Mouse (Mus musculus): ENCODE measurements at regions not wholly inside any gene's neighbourhood (a gene's known extent, or its start where the extent isn't known, plus 50 kb on each side); places are given as distances from the start of the nearest gene placed in this dataset.

DNA sequence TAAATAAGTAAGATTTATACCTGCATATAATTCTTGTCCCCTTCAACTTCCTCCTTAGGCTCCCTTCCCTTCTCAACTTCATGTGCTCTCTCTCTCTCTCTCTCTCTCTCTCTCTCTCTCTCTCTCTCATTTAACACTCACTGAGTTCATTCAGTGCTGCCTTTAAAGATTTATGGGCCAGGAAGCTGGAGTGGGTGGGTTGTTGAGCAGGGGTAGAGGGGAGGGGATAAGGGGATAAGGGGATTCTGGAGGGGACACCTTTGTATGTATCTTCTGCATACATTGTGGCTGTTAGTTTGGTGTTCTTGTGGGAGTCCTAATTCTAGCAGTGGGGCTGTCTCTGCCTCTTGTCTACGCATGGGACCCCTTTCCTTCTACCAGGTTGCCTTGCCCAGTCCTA is 138.3 kb downstream of the Otol1 start:
- intact Hi-C loops (cut with DNase I): no loop called here
- Histone ChIP-seq H3K27ac (no peak overlapping the region), H3K4me3 (no peak overlapping the region)
- DNase-seq: no peak
- TF ChIP-seq CTCF (IDR thresholded peaks at IDR 0.05): no peak

DNA sequence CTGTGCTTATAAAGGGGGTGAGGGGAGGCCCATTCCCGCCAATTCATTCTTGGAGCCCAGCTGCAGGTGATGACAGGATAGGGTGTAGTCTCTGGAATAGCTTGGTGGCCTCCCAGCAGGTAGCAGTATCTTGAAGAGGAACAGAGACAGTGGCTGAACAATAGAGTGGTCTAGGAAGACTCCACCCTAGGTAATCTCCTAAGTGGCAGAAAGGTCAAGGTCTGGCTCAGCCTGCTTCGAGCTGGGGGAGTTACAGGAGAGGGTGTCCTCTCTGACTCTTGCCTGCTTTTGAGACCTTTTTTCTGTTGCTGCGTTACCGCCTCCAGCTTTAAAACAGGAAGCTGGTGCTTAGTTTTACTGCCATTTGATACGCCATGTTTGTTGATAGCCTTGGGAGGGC is 143.7 kb downstream of the Otol1 start:
- TF ChIP-seq CTCF (IDR thresholded peaks at IDR 0.05): no peak
- intact Hi-C loops (cut with DNase I): no loop called here
- H3K4me3 ChIP-seq: no peak overlapping the region
- H3K27ac ChIP-seq: no peak overlapping the region
- DNase-seq: no peak

DNA sequence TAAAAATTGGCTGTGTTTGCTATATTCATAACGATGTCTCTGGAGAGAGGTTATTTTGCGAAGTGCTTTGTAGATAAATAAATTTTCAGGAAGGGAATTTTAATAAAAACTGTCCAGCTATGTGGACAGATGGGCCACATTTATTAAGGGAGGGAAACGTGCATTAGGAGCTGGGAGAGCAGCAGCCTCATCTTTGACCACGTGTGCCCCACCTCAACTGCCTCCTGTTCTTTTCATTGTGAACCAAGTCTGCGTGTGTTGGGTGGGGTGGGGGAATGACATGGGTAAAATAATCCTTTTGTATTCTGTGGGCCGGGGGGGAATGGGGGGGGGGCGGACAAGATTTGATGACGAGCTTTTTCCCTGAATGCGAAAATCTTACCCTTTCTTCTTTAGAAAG is 152.6 kb downstream of the Otol1 start:
- no peak overlapping the region for H3K4me3 ChIP-seq
- DNase-seq: no peak
- no peak overlapping the region for H3K27ac ChIP-seq
- no peak for TF ChIP-seq CTCF (IDR thresholded peaks at IDR 0.05)
- intact Hi-C loops (cut with DNase I): no loop called here

DNA sequence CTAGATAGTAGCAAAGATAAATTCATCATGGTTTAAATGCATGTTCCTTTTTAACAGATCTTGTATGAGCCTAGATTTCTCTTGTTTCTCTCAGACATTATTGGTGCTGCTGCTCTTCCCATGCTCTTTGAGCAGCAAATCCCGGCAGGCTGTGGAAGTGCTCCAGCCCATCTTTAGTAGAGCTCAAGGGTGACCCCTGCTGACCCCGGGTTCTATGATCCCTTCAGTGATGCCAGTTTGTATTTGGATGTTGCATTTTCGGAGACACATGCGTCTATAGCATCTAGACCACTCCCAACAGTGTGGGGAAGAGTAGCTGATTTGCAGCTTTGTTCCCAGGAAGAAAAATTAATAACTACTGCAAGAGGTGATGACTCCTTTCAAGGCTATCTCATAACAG is 164.3 kb downstream of the Otol1 start:
- H3K4me3 ChIP-seq: no peak overlapping the region
- no peak overlapping the region for H3K27ac ChIP-seq
- no peak for DNase-seq
- intact Hi-C loops (cut with DNase I): no loop called here
- TF ChIP-seq CTCF (IDR thresholded peaks at IDR 0.05): no peak

DNA sequence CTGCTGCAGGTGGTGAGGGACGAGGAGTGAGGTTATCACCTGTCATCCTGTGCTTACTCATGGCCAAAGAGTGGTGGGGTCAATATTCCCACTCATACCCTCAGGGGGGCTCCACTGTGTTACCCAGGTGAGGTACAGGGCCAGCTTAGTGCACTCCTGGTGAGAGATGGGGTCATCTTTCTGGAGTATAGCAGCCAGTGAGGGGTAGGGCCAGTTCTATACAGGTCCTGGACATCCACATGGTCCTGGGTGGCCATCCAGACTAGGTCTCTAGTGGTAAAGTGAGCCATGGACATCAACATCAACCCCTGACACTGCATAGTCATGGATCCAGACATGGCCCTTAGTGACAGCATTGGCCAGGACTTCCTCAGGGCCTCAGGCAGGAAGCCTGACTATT is 169.0 kb downstream of the Otol1 start:
- no peak for TF ChIP-seq CTCF (IDR thresholded peaks at IDR 0.05)
- intact Hi-C loops (cut with DNase I): no loop called here
- H3K27ac ChIP-seq: no peak overlapping the region
- no peak for DNase-seq
- H3K4me3 ChIP-seq: no peak overlapping the region

DNA sequence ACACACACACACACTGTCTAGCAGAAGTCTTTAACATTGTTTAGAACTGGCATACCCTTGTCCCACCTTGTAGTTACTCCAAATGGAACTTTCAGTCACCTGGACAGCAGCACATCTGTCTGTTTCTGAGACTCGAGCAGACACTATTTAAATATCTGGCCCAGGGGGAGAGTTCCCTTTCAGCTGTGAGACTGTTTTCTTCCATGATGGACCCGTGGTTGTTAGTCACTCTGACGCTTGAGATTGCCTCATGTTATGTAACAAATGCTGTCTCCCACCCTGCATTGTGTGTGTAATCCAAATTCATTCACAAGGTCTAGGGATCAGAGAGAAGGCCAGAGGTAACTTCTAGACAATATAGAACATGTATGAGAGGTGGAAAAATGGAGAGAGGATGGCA is 174.2 kb downstream of the Otol1 start:
- H3K27ac ChIP-seq: no peak overlapping the region
- H3K4me3 ChIP-seq: no peak overlapping the region
- DNase-seq: no peak
- intact Hi-C loops (cut with DNase I): no loop called here
- no peak for TF ChIP-seq CTCF (IDR thresholded peaks at IDR 0.05)

DNA sequence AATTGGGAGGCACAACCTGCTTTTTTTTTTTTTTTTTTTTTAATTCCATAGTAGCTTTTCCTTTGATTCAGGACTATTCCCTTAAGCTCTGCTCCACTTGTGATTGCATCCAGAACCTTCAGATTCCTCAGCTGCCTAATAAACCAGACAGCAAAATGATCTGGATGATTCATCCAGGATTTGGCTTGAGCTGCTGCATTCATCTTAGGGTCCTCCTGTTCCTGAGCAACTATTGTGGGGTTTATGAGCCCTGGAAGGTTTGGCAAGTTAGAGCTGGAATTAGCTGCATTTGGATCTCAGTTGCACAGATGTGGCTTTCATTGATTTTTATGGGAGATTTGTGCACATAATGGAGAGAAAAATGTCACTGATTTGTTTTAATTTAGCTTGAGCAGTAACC is 183.3 kb downstream of the Otol1 start:
- no peak for DNase-seq
- no peak overlapping the region for H3K4me3 ChIP-seq
- TF ChIP-seq CTCF (IDR thresholded peaks at IDR 0.05): no peak
- intact Hi-C loops (cut with DNase I): no loop called here
- H3K27ac ChIP-seq: no peak overlapping the region

DNA sequence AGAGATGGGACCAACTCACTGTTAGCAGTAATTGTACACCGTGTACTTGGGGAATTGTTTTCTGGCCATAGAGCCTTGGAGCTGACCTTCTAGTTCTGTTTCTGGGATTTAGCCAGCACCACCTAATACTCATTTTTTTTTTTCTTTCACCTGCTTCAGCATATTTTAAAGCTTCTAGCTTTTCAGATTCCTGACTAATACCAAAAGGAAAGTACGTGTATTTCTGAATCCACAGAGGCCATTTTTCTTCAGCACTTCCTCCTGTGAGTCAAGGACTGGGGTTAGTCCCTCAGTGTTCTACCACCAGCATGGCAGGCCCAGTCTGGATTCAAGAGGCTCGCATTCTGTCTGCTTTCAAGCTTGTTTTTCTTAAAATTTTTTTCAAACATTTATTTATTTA is 189.3 kb downstream of the Otol1 start:
- no peak for DNase-seq
- H3K27ac ChIP-seq: no peak overlapping the region
- TF ChIP-seq CTCF (IDR thresholded peaks at IDR 0.05): no peak
- no peak overlapping the region for H3K4me3 ChIP-seq
- intact Hi-C loops (cut with DNase I): no loop called here

DNA sequence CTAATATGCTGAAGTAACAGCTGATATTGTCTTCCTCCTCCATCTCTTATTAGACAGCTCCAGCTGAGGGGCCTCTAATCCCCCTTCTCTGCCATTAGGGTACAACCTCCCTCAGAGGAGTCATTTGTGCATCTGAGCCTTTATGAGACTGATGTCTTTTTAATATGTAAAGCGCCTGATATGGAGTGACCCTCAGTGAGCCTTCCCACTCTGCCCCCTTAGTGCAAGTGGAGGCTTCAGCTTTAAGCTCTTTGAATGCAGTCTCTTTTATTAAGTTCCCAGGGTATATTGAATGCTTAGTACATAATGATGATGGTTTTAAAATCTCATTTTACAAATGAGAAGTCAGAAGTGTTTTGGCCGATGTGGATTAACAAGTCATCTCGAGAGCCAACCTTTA is 191.5 kb downstream of the Otol1 start:
- no peak overlapping the region for H3K4me3 ChIP-seq
- H3K27ac ChIP-seq: no peak overlapping the region
- no peak for DNase-seq
- no peak for TF ChIP-seq CTCF (IDR thresholded peaks at IDR 0.05)
- intact Hi-C loops (cut with DNase I): no loop called here

DNA sequence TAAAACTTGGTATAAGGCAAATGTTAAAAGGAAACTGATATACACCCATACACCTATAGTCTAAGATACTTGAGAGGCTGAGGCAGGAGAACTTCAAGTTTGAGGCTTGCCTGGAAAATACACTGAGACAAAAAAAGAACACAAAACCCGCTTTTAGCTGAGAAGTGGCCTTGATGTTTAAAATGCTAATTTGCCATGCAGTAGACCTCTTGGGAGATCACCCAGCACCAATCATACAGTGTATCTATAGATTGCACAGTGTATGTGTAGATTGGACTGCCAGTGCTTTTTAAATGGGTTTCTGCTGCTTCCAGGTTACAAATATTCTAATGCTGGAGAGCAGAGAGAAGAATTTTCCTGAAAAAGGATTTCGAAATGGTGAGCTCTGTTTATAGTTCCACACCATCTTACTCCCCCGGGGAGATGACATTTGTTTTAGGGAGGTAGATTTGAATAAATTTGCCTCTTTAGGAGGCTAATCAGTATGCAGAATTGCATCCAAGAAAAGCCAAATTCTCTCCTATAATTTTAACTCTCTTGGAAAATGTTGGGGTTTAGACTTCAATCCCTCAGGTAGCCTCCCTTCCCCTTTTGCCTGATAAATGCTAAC is 194.0 kb downstream of the Otol1 start:
- Histone ChIP-seq H3K4me3 (no peak overlapping the region), H3K27ac (no peak overlapping the region)
- TF ChIP-seq CTCF (IDR thresholded peaks at IDR 0.05): no peak
- intact Hi-C loops (cut with DNase I): no loop called here
- no peak for DNase-seq

DNA sequence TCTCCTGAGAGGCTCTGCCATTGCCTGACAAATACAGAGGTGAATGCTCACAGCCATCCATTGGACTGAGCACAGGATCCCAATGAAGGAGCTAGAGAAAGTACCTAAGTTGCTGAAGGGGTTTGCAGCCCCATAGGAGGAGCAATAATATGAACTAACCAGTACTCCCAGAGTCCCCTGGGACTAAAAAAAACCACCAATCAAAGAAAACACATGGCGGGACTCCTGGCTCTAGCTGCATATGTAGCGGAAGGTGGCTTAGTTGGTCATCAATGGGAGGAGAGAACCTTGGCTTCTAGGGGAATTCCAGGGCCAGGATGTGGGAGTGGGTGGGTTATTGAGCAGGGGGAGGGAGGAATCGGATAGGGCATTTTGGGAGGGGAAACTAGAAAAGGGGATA is 207.8 kb downstream of the Otol1 start:
- no peak for DNase-seq
- TF ChIP-seq CTCF (IDR thresholded peaks at IDR 0.05): no peak
- Histone ChIP-seq H3K4me3 (no peak overlapping the region), H3K27ac (no peak overlapping the region)
- intact Hi-C loops (cut with DNase I): no loop called here

DNA sequence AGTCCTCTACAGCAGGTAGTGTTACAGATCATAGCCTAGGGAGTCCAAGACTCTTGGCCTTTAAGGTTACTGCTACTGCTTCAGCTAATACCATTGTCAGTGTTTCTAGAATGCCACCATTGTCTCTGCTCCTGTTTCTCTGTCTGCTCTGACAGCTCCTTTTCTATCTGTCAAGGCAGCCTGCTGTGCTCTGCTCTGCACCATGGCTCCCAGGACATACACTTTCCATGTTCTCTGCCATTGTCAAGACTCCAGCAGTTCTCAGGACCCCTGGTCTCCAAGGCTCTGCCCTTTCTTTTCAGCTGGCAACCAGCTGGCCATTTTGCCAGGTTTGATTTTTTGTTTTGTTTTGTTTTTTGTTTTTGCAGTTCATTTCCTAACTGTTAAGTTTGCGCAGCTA is 208.7 kb downstream of the Otol1 start:
- no peak overlapping the region for H3K4me3 ChIP-seq
- H3K27ac ChIP-seq: no peak overlapping the region
- DNase-seq: no peak
- intact Hi-C loops (cut with DNase I): no loop called here
- no peak for TF ChIP-seq CTCF (IDR thresholded peaks at IDR 0.05)

DNA sequence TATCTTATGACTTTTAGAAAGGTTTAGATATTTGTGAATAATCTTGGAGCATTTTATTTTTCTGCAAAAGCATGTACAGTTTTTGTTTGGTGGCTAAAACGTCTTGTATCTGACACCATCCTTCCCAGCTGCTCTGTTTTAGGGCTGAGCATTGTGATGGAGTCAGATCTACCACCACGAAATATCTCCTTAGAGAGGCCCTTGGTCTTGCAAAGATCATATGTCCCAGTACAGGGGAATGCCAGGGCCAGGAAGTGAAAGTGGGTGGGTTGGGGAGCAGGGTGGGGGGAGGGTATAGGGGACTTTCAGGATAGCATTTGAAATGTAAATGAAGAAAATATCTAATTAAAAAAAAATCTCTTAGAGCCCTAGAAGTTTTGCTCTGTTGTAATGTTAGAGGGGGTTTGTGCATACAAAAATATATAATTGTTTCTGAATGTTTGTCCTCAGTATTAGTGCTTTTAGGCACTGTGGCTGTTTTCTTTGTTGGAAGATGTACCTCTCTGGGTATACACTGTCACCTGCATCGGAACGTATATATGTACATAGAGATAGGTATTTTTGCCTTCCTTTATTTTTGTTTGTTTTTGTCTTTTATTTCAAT is 211.4 kb downstream of the Otol1 start:
- Histone ChIP-seq H3K4me3 (no peak overlapping the region), H3K27ac (no peak overlapping the region)
- intact Hi-C loops (cut with DNase I): no loop called here
- no peak for TF ChIP-seq CTCF (IDR thresholded peaks at IDR 0.05)
- DNase-seq: no peak

DNA sequence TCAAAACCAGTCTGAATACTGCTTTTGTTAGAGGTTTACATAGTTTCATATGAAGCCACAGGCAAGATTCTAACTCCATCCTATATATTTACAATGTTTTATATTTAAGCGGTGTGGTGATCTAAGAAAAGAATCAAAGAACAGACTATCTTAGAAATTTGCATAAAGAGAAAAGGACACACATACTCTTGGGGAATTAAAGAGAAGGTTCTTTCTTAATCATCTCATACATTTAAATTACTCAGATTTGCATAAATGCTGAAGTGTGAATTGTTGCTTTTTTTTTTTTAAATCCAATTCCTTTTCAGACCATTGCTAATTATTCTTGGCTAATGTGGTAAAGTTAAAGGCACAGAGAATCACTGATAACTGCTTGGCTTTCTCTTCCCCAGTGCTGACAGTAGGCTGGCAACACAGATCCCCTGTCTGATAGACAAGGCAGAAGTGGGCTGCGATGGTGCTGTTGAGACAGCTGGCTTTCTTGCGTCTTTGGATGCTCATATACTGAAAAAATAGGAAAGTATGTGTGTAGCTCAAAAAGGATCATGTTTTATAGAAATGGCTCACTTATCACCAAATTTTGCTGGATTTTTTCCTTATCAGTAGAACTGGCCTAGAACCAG is 216.1 kb downstream of the Otol1 start:
- no peak for TF ChIP-seq CTCF (IDR thresholded peaks at IDR 0.05)
- intact Hi-C loops (cut with DNase I): no loop called here
- H3K4me3 ChIP-seq: no peak overlapping the region
- DNase-seq: no peak
- no peak overlapping the region for H3K27ac ChIP-seq
